Mouse (Mus musculus): ENCODE measurements at regions not wholly inside any gene's neighbourhood (a gene's known extent, or its start where the extent isn't known, plus 50 kb on each side); places are given as distances from the start of the nearest gene placed in this dataset.

- Histone ChIP-seq H3K9ac (ENCODE audit: control insufficient read depth, low read depth, low read length, poor library complexity, severe bottlenecking) (no peak overlapping the region), H3K9me3 (replicated peaks; ENCODE audit: insufficient read depth, low read length) (no peaks in the 10 kb centered on the region), H3K36me3 (ENCODE audit: control insufficient read depth in 1 of 2, insufficient read depth in 2 of 2, low read length in 2 of 2) (no peaks in the 10 kb centered on the region)
These were observed 192.4 kb upstream of the Lrig3 start for GRCm38 (mm10) chr10:125773541-125773940.

GRCm38 (mm10) chr10:125782486-125782885 is 183.5 kb upstream of the Lrig3 start:
- H3K79me2 ChIP-seq (ENCODE audit: control insufficient read depth, insufficient read depth, low read length, poor library complexity), result no peaks in the 10 kb centered on the region
- DNase-seq (ENCODE audit: low read depth, low spot score), result no peak
- H3K27me3 ChIP-seq (ENCODE audit: control insufficient read depth in 1 of 2, insufficient read depth in 2 of 2, low read length in 2 of 2), result no peaks in the 10 kb centered on the region
- no peak overlapping the region for H3K4me3 ChIP-seq (ENCODE audit: control insufficient read depth in 1 of 2, insufficient read depth in 1 of 2, low read depth in 2 of 2, low read length in 2 of 2)
- no peak overlapping the region for H3K9ac ChIP-seq (ENCODE audit: control insufficient read depth, low read depth, low read length, poor library complexity, severe bottlenecking)
- no peak overlapping the region for H3K27ac ChIP-seq (ENCODE audit: control insufficient read depth, low read depth, low read length)
- no peaks in the 10 kb centered on the region for H3K36me3 ChIP-seq (ENCODE audit: control insufficient read depth in 1 of 2, insufficient read depth in 2 of 2, low read length in 2 of 2)
- no peaks in the 10 kb centered on the region for H3K4me1 ChIP-seq (ENCODE audit: control insufficient read depth in 1 of 2, insufficient read depth in 2 of 2, low read length in 2 of 2)
- TF ChIP-seq MEF2A (IDR thresholded peaks at IDR 0.05; ENCODE audit: extremely low read depth, insufficient replicate concordance, low read depth, low read length, poor library complexity, severe bottlenecking), result no peak
- TF ChIP-seq TCF12 (IDR thresholded peaks at IDR 0.05; ENCODE audit: low read depth, low read length), result no peak
- TF ChIP-seq TAL1 (IDR thresholded peaks at IDR 0.05; ENCODE audit: low read length), result no peak
- no peak for TF ChIP-seq MAZ (IDR thresholded peaks at IDR 0.05; ENCODE audit: low read depth, low read length)
- no peak for TF ChIP-seq BHLHE40 (IDR thresholded peaks at IDR 0.05; ENCODE audit: borderline replicate concordance, low read depth, low read length)
- TF ChIP-seq MXI1 (IDR thresholded peaks at IDR 0.05; ENCODE audit: low read depth, low read length), result no peak
- no peak for TF ChIP-seq CTCF (IDR thresholded peaks at IDR 0.05 in 2 of 3, conservative IDR thresholded peaks at IDR 0.05 in 1 of 3; ENCODE audit: control insufficient read depth in 1 of 3, insufficient read depth in 1 of 3, low read depth in 2 of 3, low read length in 3 of 3, poor library complexity in 1 of 3, severe bottlenecking in 1 of 3)
- no peak for TF ChIP-seq UBTF (IDR thresholded peaks at IDR 0.05; ENCODE audit: borderline replicate concordance, insufficient read depth, low read depth, low read length)
- no peak for TF ChIP-seq E2F4 (IDR thresholded peaks at IDR 0.05; ENCODE audit: borderline replicate concordance, low read depth, low read length)
- TF ChIP-seq SMC3 (IDR thresholded peaks at IDR 0.05; ENCODE audit: low read depth, low read length), result no peak
- no peaks in the 10 kb centered on the region for H3K9me3 ChIP-seq (replicated peaks; ENCODE audit: insufficient read depth, low read length)

More at GRCm38 (mm10) chr10:125773541-125773940, 192.4 kb upstream of the Lrig3 start:
- Histone ChIP-seq H3K27me3 (ENCODE audit: control insufficient read depth in 1 of 2, insufficient read depth in 2 of 2, low read length in 2 of 2) (no peaks in the 10 kb centered on the region), H3K4me1 (ENCODE audit: control insufficient read depth in 1 of 2, insufficient read depth in 2 of 2, low read length in 2 of 2) (no peaks in the 10 kb centered on the region), H3K4me3 (ENCODE audit: control insufficient read depth in 1 of 2, insufficient read depth in 1 of 2, low read depth in 2 of 2, low read length in 2 of 2) (no peak overlapping the region), H3K27ac (ENCODE audit: control insufficient read depth, low read depth, low read length) (no peak overlapping the region), H3K79me2 (ENCODE audit: control insufficient read depth, insufficient read depth, low read length, poor library complexity) (no peaks in the 10 kb centered on the region)
- no peak for TF ChIP-seq UBTF (IDR thresholded peaks at IDR 0.05; ENCODE audit: borderline replicate concordance, insufficient read depth, low read depth, low read length)
- no peak for TF ChIP-seq GABPA (IDR thresholded peaks at IDR 0.05; ENCODE audit: low read depth, low read length)
- TF ChIP-seq POLR2A (IDR thresholded peaks at IDR 0.05; ENCODE audit: control insufficient read depth in 1 of 2, insufficient read depth in 1 of 2, low read depth in 1 of 2, low read length in 2 of 2, poor library complexity in 1 of 2), result no peak
- TF ChIP-seq TCF12 (IDR thresholded peaks at IDR 0.05; ENCODE audit: low read depth, low read length), result no peak
- no peak for TF ChIP-seq ZC3H11A (IDR thresholded peaks at IDR 0.05; ENCODE audit: low read depth, low read length)
- TF ChIP-seq EP300 (IDR thresholded peaks at IDR 0.05; ENCODE audit: low read depth in 1 of 2, low read length in 2 of 2), result no peak
- TF ChIP-seq ZMIZ1 (IDR thresholded peaks at IDR 0.05; ENCODE audit: low read depth, low read length), result no peak
- TF ChIP-seq NRF1 (IDR thresholded peaks at IDR 0.05; ENCODE audit: insufficient read depth, low read depth, low read length, poor library complexity, severe bottlenecking), result no peak
- no peak for TF ChIP-seq MAZ (IDR thresholded peaks at IDR 0.05; ENCODE audit: low read depth, low read length)
- no peak for TF ChIP-seq E2F4 (IDR thresholded peaks at IDR 0.05; ENCODE audit: borderline replicate concordance, low read depth, low read length)
- no peak for TF ChIP-seq RAD21 (IDR thresholded peaks at IDR 0.05; ENCODE audit: low read depth, low read length)
- no peak for TF ChIP-seq ELF1 (IDR thresholded peaks at IDR 0.05; ENCODE audit: low read depth, low read length)
- no peak for TF ChIP-seq ETS1 (IDR thresholded peaks at IDR 0.05; ENCODE audit: low read depth, low read length)
- TF ChIP-seq POLR2AphosphoS2 (IDR thresholded peaks at IDR 0.05; ENCODE audit: low read length), result no peak
- no peak for TF ChIP-seq CHD2 (IDR thresholded peaks at IDR 0.05; ENCODE audit: low read length)
- no peak for TF ChIP-seq SIN3A (IDR thresholded peaks at IDR 0.05; ENCODE audit: low read length)
- TF ChIP-seq USF2 (IDR thresholded peaks at IDR 0.05; ENCODE audit: borderline replicate concordance in 1 of 2, insufficient read depth in 1 of 2, low read depth in 1 of 2, low read length in 2 of 2), result no peak
- TF ChIP-seq RCOR1 (IDR thresholded peaks at IDR 0.05; ENCODE audit: low read depth, low read length), result no peak
- no peak for DNase-seq (ENCODE audit: low read depth, low spot score)
